Mouse (Mus musculus) midbrain, embryonic 14.5 days (tissue): ENCODE measurements around the gene Nfkbid. TPM values are rescaled to one million over a fixed set of nuclear protein-coding genes. Genes with fewer than 3 reads are reported as not detected.
A peak's percentile ranks its signal among the peaks of the same experiment; 100 is the strongest.

Experiments
- ATAC-seq: fragments of 200-750 bp; cut with Nextera tagmentation; 2 replicates; pipeline ENCODE4 v1.8.0; 2017; ENCODE audit warnings: moderate number of reproducible peaks, moderate library complexity; ENCODE audit not compliant: low FRiP score, low TSS enrichment
- DNase-seq: peaks from one replicate; pipeline ENCODE4 v3.0.0-alpha.2; 2015
- H3K27ac ChIP-seq: fragments of 300-500 bp; sonication (generic); replicated peaks from 2 replicates; pipeline ENCODE4 v1.5.1; 2014; ENCODE audit warnings: mild to moderate bottlenecking, low read depth, low read length, moderate library complexity
- H3K27me3 ChIP-seq: fragments of 300-500 bp; sonication (generic); 2 replicates; pipeline ENCODE4 v1.6.1; 2014; ENCODE audit warnings: low read length, control low read depth, mixed read lengths; ENCODE audit not compliant: control insufficient read depth, insufficient read depth
- H3K36me3 ChIP-seq: fragments of 300-500 bp; sonication (generic); 2 replicates; pipeline ENCODE4 v1.6.1; 2014; ENCODE audit warnings: low read length, control low read depth; ENCODE audit not compliant: control insufficient read depth, insufficient read depth
- H3K4me1 ChIP-seq: fragments of 300-500 bp; sonication (generic); 2 replicates; pipeline ENCODE4 v1.6.1; 2014; ENCODE audit warnings: mild to moderate bottlenecking, antibody characterized with exemption, low read length, control low read depth; ENCODE audit not compliant: control insufficient read depth, insufficient read depth
- H3K4me2 ChIP-seq: fragments of 300-500 bp; sonication (generic); 2 replicates; pipeline ENCODE4 v1.6.1; 2014; ENCODE audit warnings: mild to moderate bottlenecking, low read length, moderate library complexity
- H3K4me3 ChIP-seq: fragments of 300-500 bp; sonication (generic); replicated peaks from 2 replicates; pipeline ENCODE4 v1.5.1; 2014; ENCODE audit warnings: low read depth, low read length
- H3K9ac ChIP-seq: fragments of 300-500 bp; sonication (generic); replicated peaks from 2 replicates; pipeline ENCODE4 v1.6.1; 2014; ENCODE audit warnings: mild to moderate bottlenecking, low read length, moderate library complexity
- H3K9me3 ChIP-seq: fragments of 300-500 bp; sonication (generic); 2 replicates; pipeline ENCODE4 v1.6.1; 2016; ENCODE audit warnings: low read length, control low read depth, mixed read lengths; ENCODE audit not compliant: control insufficient read depth
- WGBS: fragments of 180-500 bp; shearing (Covaris S2); extraction: QIAGEN DNeasy Blood & Tissue Kit; methylation state at CpG from one replicate; pipeline ENCODE4 v1.1.7; 2014; 5-methylcytosine and 5-hydroxymethylcytosine counted together
- polyA plus RNA-seq: library from polyadenylated mRNA; unstranded; fragments of >200 nt; fragmentation: Nextera tagmentation; extraction: Ambion mirVana; gene quantifications from 2 replicates; pipeline ENCODE4 v1.2.1, GENCODE M21; 2014

Nfkbid gene
- polyA plus RNA-seq, result 1.4 and 2.3 TPM in 2 replicates

DNA sequence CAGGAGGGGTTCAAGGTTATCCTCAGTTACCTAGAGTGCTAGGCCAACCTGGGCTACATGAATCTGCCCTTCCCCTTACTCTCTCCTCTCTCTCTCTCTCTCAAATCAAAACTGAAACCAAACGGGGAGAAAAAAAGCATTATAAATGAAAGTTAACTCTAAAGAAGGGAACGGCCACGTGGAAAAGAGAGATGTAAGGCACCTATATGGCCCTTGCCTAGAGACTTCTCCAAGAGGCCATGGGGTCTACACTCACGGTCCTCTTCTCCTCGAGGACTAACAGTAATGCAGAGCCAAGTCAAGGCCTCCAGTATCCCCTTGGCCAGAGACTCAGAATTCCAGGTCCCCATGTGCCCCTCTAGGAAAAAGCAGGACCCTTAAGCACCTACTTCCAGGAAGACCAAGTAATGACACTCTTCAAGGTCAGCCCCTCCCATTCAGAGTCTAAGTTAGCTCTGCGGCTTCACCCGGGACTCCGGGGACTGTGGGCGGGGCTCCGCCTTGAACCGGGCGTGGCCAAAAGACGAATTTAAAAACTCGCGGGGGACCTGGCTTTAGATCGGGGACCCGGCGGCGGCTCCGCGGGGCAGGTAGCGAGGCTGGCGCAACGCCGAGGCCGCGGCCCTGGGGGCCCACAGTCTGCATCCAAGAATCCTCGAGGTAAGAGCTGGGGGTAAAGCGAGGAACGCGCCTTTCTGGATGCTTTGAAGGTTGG lies at the start of gene Nfkbid:
Gene Nfkbid (plus strand): TSS at position 558 of the 715 bp plus-strand sequence.
- Histone ChIP-seq H3K4me2 (peak within 1 kb of the TSS; percentile 98), H3K36me3 (0 out of 2 replicates have a peak, but pooled peaks cover 2% of the 10 kb centered on the region), H3K9me3 (no peaks in the 10 kb centered on the region), H3K9ac (peak within 1 kb of the TSS; percentile 71), H3K27me3 (no peaks in the 10 kb centered on the region), H3K4me1 (peaks cover 18% of the 10 kb centered on the region; the same call in 1 of the 2 replicates), H3K27ac (peak within 1 kb of the TSS; percentile 60), H3K4me3 (peak within 1 kb of the TSS; percentile 58)
- 11% methylated on average over 31 of the region's 31 CpGs for WGBS
- DNase-seq, result peak; percentile 59
- ATAC-seq, result 0 out of 2 replicates have a peak, but pooled peaks have one; percentile 24

GRCm38 (mm10) chr7:30373501-30373962 lies 48.0 kb upstream of the Nfkbid start:
- WGBS, result under 1% methylated on average over 21 of the region's 21 CpGs
- Histone ChIP-seq H3K4me1 (no peaks in the 10 kb centered on the region), H3K9me3 (no peaks in the 10 kb centered on the region), H3K36me3 (no peaks in the 10 kb centered on the region), H3K4me2 (peak overlapping the region; percentile 67), H3K27me3 (no peaks in the 10 kb centered on the region), H3K27ac (peak overlapping the region; percentile 80), H3K4me3 (peak overlapping the region; percentile 43), H3K9ac (peak overlapping the region; percentile 68)
- peak; percentile 98 for ATAC-seq
- peak; percentile 98 for DNase-seq

DNA sequence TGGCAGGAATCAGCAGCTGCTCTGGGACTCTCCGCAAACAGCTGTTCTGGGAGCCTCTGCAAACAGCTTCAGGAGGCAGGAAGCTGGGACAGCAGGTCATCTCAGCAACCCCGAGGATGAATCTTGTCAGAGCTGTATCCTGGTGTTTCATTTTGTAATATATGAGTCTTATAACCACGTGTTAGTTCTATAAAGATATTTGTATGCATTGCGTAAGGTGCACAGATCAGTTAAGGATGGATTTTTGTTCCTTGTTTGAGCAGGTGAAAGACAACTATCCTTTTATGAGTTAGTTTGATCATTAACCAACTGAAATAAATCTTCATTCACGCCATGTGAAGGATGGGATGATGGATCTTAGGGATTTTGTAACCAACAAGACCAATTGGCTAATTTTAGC lies 41.5 kb upstream of the Nfkbid start:
- no peak overlapping the region for H3K27ac ChIP-seq
- H3K9me3 ChIP-seq, result no peaks in the 10 kb centered on the region
- no peaks in the 10 kb centered on the region for H3K4me1 ChIP-seq
- no peaks in the 10 kb centered on the region for H3K36me3 ChIP-seq
- DNase-seq (no peak), ATAC-seq (no peak)
- H3K9ac ChIP-seq, result no peak overlapping the region
- no peak overlapping the region for H3K4me2 ChIP-seq
- 63% methylated on average over 5 of the region's 5 CpGs for WGBS
- H3K4me3 ChIP-seq, result no peak overlapping the region
- H3K27me3 ChIP-seq, result no peaks in the 10 kb centered on the region

DNA sequence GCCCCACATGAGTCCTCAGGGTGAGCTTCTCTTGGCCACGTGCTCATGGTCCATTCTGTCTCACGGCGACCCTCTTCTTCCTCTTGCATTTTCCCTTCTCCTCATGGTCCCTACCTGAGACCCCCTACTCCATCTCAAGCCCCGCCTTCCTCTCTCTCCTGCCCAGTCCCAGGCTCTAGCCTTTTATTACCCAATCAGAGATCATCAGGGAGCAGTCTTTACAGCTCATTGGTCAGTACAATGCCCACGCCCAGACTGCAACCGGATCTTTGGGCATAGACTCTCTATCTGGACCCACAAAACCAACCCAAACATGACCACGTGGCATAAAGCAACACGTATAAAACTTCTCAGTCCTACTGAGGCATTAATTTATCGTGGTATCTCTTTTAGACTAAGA lies 37.4 kb upstream of the Nfkbid start:
- Histone ChIP-seq H3K4me2 (no peak overlapping the region), H3K9ac (no peak overlapping the region), H3K4me3 (no peak overlapping the region), H3K36me3 (no peaks in the 10 kb centered on the region), H3K4me1 (no peaks in the 10 kb centered on the region), H3K9me3 (no peaks in the 10 kb centered on the region), H3K27ac (no peak overlapping the region), H3K27me3 (no peaks in the 10 kb centered on the region)
- 86% methylated on average over 9 of the region's 9 CpGs for WGBS
- DNase-seq (no peak), ATAC-seq (no peak)

- Histone ChIP-seq H3K4me2 (no peak overlapping the region), H3K27ac (no peak overlapping the region), H3K27me3 (no peaks in the 10 kb centered on the region), H3K9me3 (no peaks in the 10 kb centered on the region), H3K4me1 (no peaks in the 10 kb centered on the region), H3K4me3 (no peak overlapping the region), H3K9ac (no peak overlapping the region), H3K36me3 (no peaks in the 10 kb centered on the region)
- DNase-seq, result no peak
- WGBS, result 79% methylated on average over 4 of the region's 4 CpGs
- ATAC-seq, result no peak
Observed at GRCm38 (mm10) chr7:30392746-30393520, 28.6 kb upstream of the Nfkbid start.

GRCm38 (mm10) chr7:30393631-30394030 lies 27.9 kb upstream of the Nfkbid start:
- Histone ChIP-seq H3K4me2 (no peak overlapping the region), H3K27me3 (no peaks in the 10 kb centered on the region), H3K4me1 (no peaks in the 10 kb centered on the region), H3K4me3 (no peak overlapping the region), H3K27ac (no peak overlapping the region), H3K9ac (no peak overlapping the region), H3K9me3 (no peaks in the 10 kb centered on the region), H3K36me3 (no peaks in the 10 kb centered on the region)
- ATAC-seq, result no peak
- 90% methylated on average over 4 of the region's 4 CpGs for WGBS
- DNase-seq, result no peak

- Histone ChIP-seq H3K27ac (no peak overlapping the region), H3K4me1 (no peaks in the 10 kb centered on the region), H3K4me3 (no peak overlapping the region), H3K27me3 (no peaks in the 10 kb centered on the region), H3K9ac (no peak overlapping the region; the same call in 1 of the 2 replicates), H3K36me3 (no peaks in the 10 kb centered on the region), H3K9me3 (no peaks in the 10 kb centered on the region), H3K4me2 (no peak overlapping the region)
- ATAC-seq, result no peak
- WGBS, result 66% methylated on average over 11 of the region's 11 CpGs
- DNase-seq, result no peak
Observed at GRCm38 (mm10) chr7:30394379-30394778, 27.2 kb upstream of the Nfkbid start.

- Histone ChIP-seq H3K27me3 (no peaks in the 10 kb centered on the region), H3K36me3 (no peaks in the 10 kb centered on the region), H3K4me1 (0 out of 2 replicates have a peak, but pooled peaks cover 3% of the 10 kb centered on the region), H3K4me3 (no peak overlapping the region), H3K9me3 (no peaks in the 10 kb centered on the region), H3K27ac (no peak overlapping the region), H3K9ac (no peak overlapping the region; the same call in 1 of the 2 replicates), H3K4me2 (no peak overlapping the region)
- ATAC-seq (no peak), DNase-seq (peak; percentile 15)
- 47% methylated on average over 2 of the region's 2 CpGs for WGBS
Observed at GRCm38 (mm10) chr7:30394871-30395270, 26.7 kb upstream of the Nfkbid start.
